27 mouse cellular contexts compared by ENCODE assay signal in genomic region chr5:9045904-9046303, GRCm38 (mm10). TPM values are rescaled to one million over a fixed set of nuclear protein-coding genes. Genes with fewer than 3 reads are reported as not detected.
DNase-seq lines count a peak whose midpoint lies in the region; ATAC-seq and TF ChIP-seq lines count a peak whose summit lies in the region.
"Had no signal": no experiment of that assay in that cellular context is flagged by ENCODE, and none has a peak within 500 bp of the region (broad histone marks: within the 10 kb centered on the region; RNA-seq: fewer than 3 reads in every experiment).

No protein-coding gene starts in this region.

- TF ChIP-seq EP300 in liver, embryonic 14.5 days (IDR thresholded peaks at IDR 0.05; ENCODE audit: low read depth), result no peak
- no peak for TF ChIP-seq EP300 in liver, postnatal 0 days (IDR thresholded peaks at IDR 0.05; ENCODE audit: low read depth)

- no peak for TF ChIP-seq CTCF in liver, embryonic 14.5 days (IDR thresholded peaks at IDR 0.05; ENCODE audit: low read depth)
- no peak for TF ChIP-seq CTCF in liver, postnatal 0 days (IDR thresholded peaks at IDR 0.05; ENCODE audit: low read depth)

- H3K9me3 ChIP-seq in liver, embryonic 12.5 days (replicated peaks), result no peaks in the 10 kb centered on the region
- H3K9me3 ChIP-seq in liver, embryonic 11.5 days (ENCODE audit: control insufficient read depth, low read length), result no peaks in the 10 kb centered on the region
- H3K9me3 ChIP-seq in liver, embryonic 14.5 days (ENCODE audit: control insufficient read depth, low read length), result no peaks in the 10 kb centered on the region
- no peaks in the 10 kb centered on the region for H3K9me3 ChIP-seq in liver, postnatal 0 days (ENCODE audit: low read length)
- no peaks in the 10 kb centered on the region for H3K9me3 ChIP-seq in hindbrain, embryonic 13.5 days
- H3K9me3 ChIP-seq: embryonic facial prominence, embryonic 10.5 days; embryonic facial prominence, embryonic 13.5 days; forebrain, embryonic 12.5 days; forebrain, embryonic 15.5 days had no signal

- no peak overlapping the region for H3K4me3 ChIP-seq in liver, embryonic 12.5 days
- H3K4me3 ChIP-seq in liver, embryonic 11.5 days (ENCODE audit: low read depth, low read length), result no peak overlapping the region
- no peak overlapping the region for H3K4me3 ChIP-seq in liver, embryonic 14.5 days (ENCODE audit: insufficient read depth in 1 of 2, low read depth in 2 of 2, low read length in 2 of 2)
- H3K4me3 ChIP-seq in liver, postnatal 0 days (ENCODE audit: low read depth, low read length), result no peak overlapping the region
- no peak overlapping the region for H3K4me3 ChIP-seq in hindbrain, embryonic 13.5 days
- H3K4me3 ChIP-seq: embryonic facial prominence, embryonic 10.5 days; embryonic facial prominence, embryonic 13.5 days; erythroblast, embryonic 14.5 days; forebrain, embryonic 12.5 days; forebrain, embryonic 15.5 days; hindbrain, embryonic 10.5 days had no signal

- no peaks in the 10 kb centered on the region for H3K27me3 ChIP-seq in liver, embryonic 12.5 days (replicated peaks)
- H3K27me3 ChIP-seq in liver, embryonic 11.5 days (replicated peaks; ENCODE audit: control insufficient read depth, insufficient read depth, low read length), result no peaks in the 10 kb centered on the region
- no peaks in the 10 kb centered on the region for H3K27me3 ChIP-seq in liver, embryonic 14.5 days (ENCODE audit: control insufficient read depth, insufficient read depth, low read length)
- H3K27me3 ChIP-seq in liver, postnatal 0 days (ENCODE audit: insufficient read depth, low read length), result no peaks in the 10 kb centered on the region
- no peaks in the 10 kb centered on the region for H3K27me3 ChIP-seq in hindbrain, embryonic 13.5 days
- H3K27me3 ChIP-seq: embryonic facial prominence, embryonic 13.5 days; forebrain, embryonic 12.5 days; forebrain, embryonic 15.5 days had no signal

- WGBS in liver, embryonic 12.5 days (ENCODE audit: insufficient replicate concordance), result 70% methylated on average over 8 of the region's 8 CpGs
- WGBS in liver, embryonic 11.5 days, result 86% methylated on average over 8 of the region's 8 CpGs
- WGBS in liver, embryonic 14.5 days (ENCODE audit: insufficient replicate concordance), result 69% methylated on average over 8 of the region's 8 CpGs
- 63% methylated on average over 8 of the region's 8 CpGs for WGBS in liver, postnatal 0 days (ENCODE audit: insufficient replicate concordance)
- 85% methylated on average over 8 of the region's 8 CpGs for WGBS in hindbrain, embryonic 13.5 days

- no peak overlapping the region for H3K4me2 ChIP-seq in liver, embryonic 12.5 days
- H3K4me2 ChIP-seq in liver, embryonic 11.5 days, result no peak overlapping the region
- H3K4me2 ChIP-seq in liver, embryonic 14.5 days (ENCODE audit: low read depth), result no peak overlapping the region
- no peak overlapping the region for H3K4me2 ChIP-seq in liver, postnatal 0 days (ENCODE audit: low read depth, low read length)
- no peak overlapping the region for H3K4me2 ChIP-seq in hindbrain, embryonic 13.5 days
- H3K4me2 ChIP-seq: embryonic facial prominence, embryonic 13.5 days; forebrain, embryonic 12.5 days; forebrain, embryonic 15.5 days; heart, embryonic 11.5 days; hindbrain, embryonic 14.5 days had no signal

- no peaks in the 10 kb centered on the region for H3K4me1 ChIP-seq in liver, embryonic 12.5 days
- H3K4me1 ChIP-seq in liver, embryonic 11.5 days (replicated peaks; ENCODE audit: control insufficient read depth, insufficient read depth, low read length), result no peaks in the 10 kb centered on the region
- H3K4me1 ChIP-seq in liver, embryonic 14.5 days (replicated peaks; ENCODE audit: control insufficient read depth in 2 of 2, insufficient read depth in 2 of 2, low read length in 1 of 2), result peaks cover 0 to 7% of the 10 kb centered on the region in 2 experiments; a peak in 2 of 4 replicates
- H3K4me1 ChIP-seq in liver, postnatal 0 days (ENCODE audit: insufficient read depth), result peaks cover 12% of the 10 kb centered on the region; the same call in 1 of the 2 replicates
- H3K4me1 ChIP-seq in hindbrain, embryonic 13.5 days (replicated peaks), result peaks cover 8% of the 10 kb centered on the region; the same call in 1 of the 2 replicates

- H3K9ac ChIP-seq in liver, embryonic 12.5 days, result no peak overlapping the region
- no peak overlapping the region for H3K9ac ChIP-seq in liver, embryonic 11.5 days (ENCODE audit: low read depth, low read length)
- H3K9ac ChIP-seq in liver, embryonic 14.5 days (replicated peaks), result no peak overlapping the region
- H3K9ac ChIP-seq in liver, postnatal 0 days (replicated peaks), result no peak overlapping the region
- H3K9ac ChIP-seq in hindbrain, embryonic 13.5 days, result no peak overlapping the region
- H3K9ac ChIP-seq: embryonic facial prominence, embryonic 13.5 days; forebrain, embryonic 12.5 days; forebrain, embryonic 15.5 days; hindbrain, embryonic 14.5 days had no signal

- no peaks in the 10 kb centered on the region for H3K36me3 ChIP-seq in liver, embryonic 12.5 days
- H3K36me3 ChIP-seq in liver, embryonic 11.5 days (ENCODE audit: control insufficient read depth, insufficient read depth, low read length), result no peaks in the 10 kb centered on the region
- no peaks in the 10 kb centered on the region for H3K36me3 ChIP-seq in liver, embryonic 14.5 days (replicated peaks; ENCODE audit: control insufficient read depth, insufficient read depth, low read depth)
- H3K36me3 ChIP-seq in liver, postnatal 0 days (replicated peaks; ENCODE audit: insufficient read depth, low read length), result no peaks in the 10 kb centered on the region
- H3K36me3 ChIP-seq in hindbrain, embryonic 13.5 days, result no peaks in the 10 kb centered on the region
- H3K36me3 ChIP-seq: embryonic facial prominence, embryonic 10.5 days; embryonic facial prominence, embryonic 13.5 days; forebrain, embryonic 12.5 days; forebrain, embryonic 15.5 days; hindbrain, embryonic 10.5 days had no signal

- intact Hi-C loops in heart, postnatal 25 days (cut with DNase I), result loop anchor here (10.0 kb wide), 2 partner anchors 101 to 551 kb away; no protein-coding TSS in a partner anchor

- peak; percentile 27 for DNase-seq in heart, adult 11 months
- DNase-seq in heart, postnatal 25 days (ENCODE audit: low spot score), result no peak
- no peak for DNase-seq in liver, embryonic 11.5 days (ENCODE audit: low spot score)
- DNase-seq in liver, embryonic 14.5 days (ENCODE audit: low read depth in 3 of 3, low spot score in 3 of 3), result peak in 1 of 3 experiments; percentile 13
- DNase-seq in liver, postnatal 0 days, result no peak
- no peak for DNase-seq in retina, postnatal 1 day
- DNase-seq: adrenal gland, adult 8-10 months; adrenal gland, postnatal 25 days; cerebellum, adult 11-12 months; cerebellum, adult 8-10 months; cerebellum, postnatal 10 days; cerebellum, postnatal 36 days; embryo, embryonic 11 days; gastrocnemius, postnatal 10 days; gastrocnemius, postnatal 36 days; heart, postnatal 36 days had no signal

- no peak overlapping the region for H3K27ac ChIP-seq in liver, embryonic 12.5 days
- H3K27ac ChIP-seq in liver, embryonic 11.5 days (ENCODE audit: low read depth, low read length), result no peak overlapping the region
- H3K27ac ChIP-seq in liver, embryonic 14.5 days, result peak overlapping the region; percentile 34; the same call in 1 of the 2 replicates
- H3K27ac ChIP-seq in liver, postnatal 0 days (ENCODE audit: low read depth), result peak overlapping the region; percentile 19
- H3K27ac ChIP-seq in hindbrain, embryonic 13.5 days, result no peak overlapping the region
- H3K27ac ChIP-seq: embryonic facial prominence, embryonic 10.5 days; embryonic facial prominence, embryonic 13.5 days; forebrain, embryonic 12.5 days; forebrain, embryonic 15.5 days; hindbrain, embryonic 10.5 days; hindbrain, embryonic 14.5 days had no signal

- ATAC-seq in liver, embryonic 12.5 days, result peak; percentile 50
- ATAC-seq in liver, embryonic 11.5 days (replicated peaks; ENCODE audit: low FRiP score), result no peak
- ATAC-seq in liver, embryonic 14.5 days (ENCODE audit: insufficient read depth), result peak; percentile 74; the same call in 1 of the 2 replicates
- peak; percentile 70 for ATAC-seq in liver, postnatal 0 days
- no peak for ATAC-seq in hindbrain, embryonic 13.5 days (ENCODE audit: low FRiP score)
- ATAC-seq: activated CD4-positive, CD25-positive, alpha-beta regulatory T cell, adult 4 months; forebrain, embryonic 15.5 days had no signal

RNA-seq across cellular contexts. Expression of gene Crot, which starts 48.8 kb away (rescaled TPM):
- 10 to 100 TPM; 22.6 to 25.2 TPM for total RNA-seq in heart, postnatal 25 days (2021)
- 30.1 and 31.4 TPM in 2 replicates for polyA plus RNA-seq in liver, embryonic 12.5 days (2016; fragmentation: Nextera tagmentation; extraction: Ambion mirVana)
- 35.6 and 42.6 TPM in 2 replicates for polyA plus RNA-seq in liver, embryonic 11.5 days (2014; fragmentation: Nextera tagmentation; extraction: Ambion mirVana)
- polyA plus RNA-seq in liver, embryonic 14.5 days (2012; rRNA removed), result 11.1 and 19.7 TPM in 2 replicates
- polyA plus RNA-seq in liver, embryonic 14.5 days (2014; fragmentation: Nextera tagmentation; extraction: Ambion mirVana), result 49.9 and 51.6 TPM in 2 replicates
- 255 and 267 TPM in 2 replicates for polyA plus RNA-seq in liver, postnatal 0 days (2015; fragmentation: Nextera tagmentation; extraction: Ambion mirVana)
- 23.1 and 23.3 TPM in 2 replicates for polyA plus RNA-seq in hindbrain, embryonic 13.5 days (2015; fragmentation: Nextera tagmentation; extraction: Ambion mirVana)

RNA-seq across cellular contexts. Expression of gene Tmem243, which starts 54.6 kb away (rescaled TPM):
- 1 to 10 TPM; 6.4 to 8.4 TPM for total RNA-seq in heart, postnatal 25 days (2021)
- 12.3 and 13.0 TPM in 2 replicates for polyA plus RNA-seq in liver, embryonic 12.5 days (2016; fragmentation: Nextera tagmentation; extraction: Ambion mirVana)
- polyA plus RNA-seq in liver, embryonic 11.5 days (2014; fragmentation: Nextera tagmentation; extraction: Ambion mirVana), result 11.8 and 14.3 TPM in 2 replicates
- 3.1 and 4.2 TPM in 2 replicates for polyA plus RNA-seq in liver, embryonic 14.5 days (2012; rRNA removed)
- 10.6 and 11.3 TPM in 2 replicates for polyA plus RNA-seq in liver, embryonic 14.5 days (2014; fragmentation: Nextera tagmentation; extraction: Ambion mirVana)
- polyA plus RNA-seq in liver, postnatal 0 days (2015; fragmentation: Nextera tagmentation; extraction: Ambion mirVana), result 50.9 and 56.7 TPM in 2 replicates
- 13.9 and 14.2 TPM in 2 replicates for polyA plus RNA-seq in hindbrain, embryonic 13.5 days (2015; fragmentation: Nextera tagmentation; extraction: Ambion mirVana)

Comparison
In these comparisons a context has a peak if more than half of its experiments do, and no peak if none do; other contexts are left out.
1. ATAC-seq: peak in liver, embryonic 12.5 days (single experiment), liver, embryonic 14.5 days (single experiment) and liver, postnatal 0 days (single experiment); none in liver, embryonic 11.5 days (single experiment) and hindbrain, embryonic 13.5 days (single experiment).
2. H3K27ac ChIP-seq: peak in liver, embryonic 14.5 days (single experiment) and liver, postnatal 0 days (single experiment); none in liver, embryonic 12.5 days (single experiment), liver, embryonic 11.5 days (single experiment) and hindbrain, embryonic 13.5 days (single experiment).